Mouse (Mus musculus) T-helper 1 cell (primary cell): ENCODE results near the gene Kif22.

Experiments
- in situ Hi-C: fragments of 300-600 bp; cut with MboI, MseI; formaldehyde crosslinking; loops from one replicate; pipeline ENCODE4 v1.15.1; 2025; ENCODE audit warnings: high pct_unique_total_duplicates

Gene Kif22

GRCm38 (mm10) chr7:127031244-127031643 is 11.0 kb downstream of the Kif22 start:
- in situ Hi-C loops, result no loop called here

- in situ Hi-C loops, result no loop called here
Observed at GRCm38 (mm10) chr7:127030172-127030571, 12.1 kb downstream of the Kif22 start.

DNA sequence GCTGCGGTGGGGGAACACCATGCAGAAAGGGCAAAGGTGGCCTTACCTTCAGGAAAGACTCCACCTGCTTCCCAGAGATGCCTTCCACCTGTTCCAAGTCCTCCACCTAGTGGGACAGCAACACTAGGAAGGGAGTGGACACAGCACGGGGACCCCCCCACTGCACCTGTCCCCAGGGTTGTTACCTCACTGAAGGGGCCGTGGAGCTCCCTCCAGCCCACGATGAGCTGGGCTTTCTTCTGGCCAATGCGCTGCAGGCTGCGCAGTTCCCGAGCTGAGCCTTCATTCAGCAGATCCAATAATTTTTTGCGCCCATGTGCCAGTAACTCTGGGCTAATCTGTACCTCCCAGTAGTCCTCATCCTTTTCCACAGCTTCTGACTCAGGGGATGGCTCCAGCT is 14.4 kb downstream of the Kif22 start:
- in situ Hi-C loops, result no loop called here

GRCm38 (mm10) chr7:127026984-127027726 is 15.1 kb downstream of the Kif22 start, which contains the start of gene Maz:
Maz (minus strand) TSS chr7:127027037.
- in situ Hi-C loops, result no loop called here

- in situ Hi-C loops, result no loop called here
Observed at GRCm38 (mm10) chr7:127026616-127026983, 15.7 kb downstream of the Kif22 start.

DNA sequence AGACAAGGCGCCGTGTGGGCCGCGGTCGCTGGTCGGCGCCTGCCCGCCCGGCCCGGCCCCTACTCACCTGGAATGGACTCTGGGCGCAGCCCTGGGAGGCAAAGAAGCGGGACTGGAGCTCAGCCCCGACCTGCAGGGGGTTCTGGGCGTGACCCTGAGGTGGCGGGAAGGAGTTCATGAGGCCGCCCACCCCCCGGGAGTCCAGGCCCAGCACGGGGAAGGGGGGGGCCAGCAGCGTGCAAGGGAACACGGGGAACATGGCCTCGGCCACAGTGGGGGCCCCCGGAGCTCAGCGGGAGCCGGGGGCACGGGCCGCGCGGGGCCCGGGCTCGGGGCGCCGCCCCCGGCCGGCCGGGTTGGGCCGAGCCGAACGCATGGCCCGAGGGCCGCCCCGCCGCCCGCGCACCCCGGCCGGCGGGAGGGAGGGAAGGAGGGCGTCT is 16.1 kb downstream of the Kif22 start:
- in situ Hi-C loops, result no loop called here

- in situ Hi-C loops, result no loop called here
Observed at GRCm38 (mm10) chr7:127025556-127026160, 16.6 kb downstream of the Kif22 start.

GRCm38 (mm10) chr7:127024755-127025555 is 17.3 kb downstream of the Kif22 start:
- in situ Hi-C loops, result no loop called here

GRCm38 (mm10) chr7:127023896-127024690 is 18.2 kb downstream of the Kif22 start:
- in situ Hi-C loops, result no loop called here

DNA sequence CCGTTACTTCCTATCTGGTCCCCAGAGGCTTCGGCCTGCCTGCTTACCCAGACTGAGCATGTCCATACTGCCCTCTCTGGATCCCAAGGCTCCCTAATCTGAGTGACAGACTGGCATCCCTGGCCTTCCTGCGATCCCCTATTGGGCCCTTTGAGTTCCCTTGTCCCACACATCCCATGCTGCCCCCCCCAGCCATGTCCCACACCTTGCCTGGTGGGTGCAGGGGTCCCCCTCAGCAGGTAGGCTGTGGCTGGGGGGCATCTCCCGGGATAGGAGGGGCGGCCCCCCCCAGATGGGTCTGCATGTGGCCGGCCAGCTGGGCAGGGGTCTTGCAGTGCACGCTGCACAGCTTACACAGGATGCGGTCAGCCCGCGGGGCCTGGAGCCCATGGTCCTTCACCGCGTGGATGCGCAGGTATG is 19.0 kb downstream of the Kif22 start:
- in situ Hi-C loops, result no loop called here

- in situ Hi-C loops, result no loop called here
Observed at GRCm38 (mm10) chr7:127022528-127023271, 19.6 kb downstream of the Kif22 start.

- in situ Hi-C loops, result no loop called here
Observed at GRCm38 (mm10) chr7:127021563-127022527, 20.4 kb downstream of the Kif22 start.

DNA sequence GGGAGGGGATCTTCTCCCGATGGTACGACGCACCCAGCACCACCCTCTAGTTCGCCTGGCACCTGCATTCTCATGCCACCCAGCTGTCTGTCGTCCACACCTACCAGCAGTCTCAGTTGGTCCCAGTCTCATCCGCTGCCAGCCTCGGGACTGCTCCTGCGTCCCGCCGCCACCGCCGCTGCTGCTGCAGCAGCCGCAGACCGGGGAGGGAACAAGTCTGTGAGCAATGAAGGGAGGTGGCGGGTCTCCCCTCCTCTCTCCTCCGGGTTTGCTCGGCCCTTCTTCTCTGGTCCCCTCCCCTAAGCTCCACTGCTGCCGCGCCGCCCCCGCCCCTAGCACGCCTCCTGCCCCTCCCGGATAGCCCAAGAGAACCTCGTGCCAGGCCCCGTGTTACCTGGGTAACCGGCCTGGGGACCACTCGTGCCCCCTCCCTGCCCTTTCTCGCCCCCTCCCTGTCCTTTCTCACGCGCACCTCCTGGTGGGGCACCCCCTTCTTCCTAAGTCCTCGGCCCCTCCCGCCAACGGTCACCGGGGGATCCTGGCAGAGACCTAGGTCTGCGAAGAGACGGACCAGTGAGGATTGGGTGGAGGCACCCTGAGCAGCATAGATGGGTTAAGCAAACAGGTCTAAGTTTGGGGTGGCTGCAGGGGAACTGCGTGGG is 21.2 kb downstream of the Kif22 start, which contains the start of the genes Gm42742 and Prrt2:
Gene Gm42742, minus strand, starts transcription at position 197 of the 662 bp plus-strand sequence.
Gene Prrt2, minus strand, starts transcription at position 311 of the 662 bp plus-strand sequence.
- in situ Hi-C loops, result no loop called here

DNA sequence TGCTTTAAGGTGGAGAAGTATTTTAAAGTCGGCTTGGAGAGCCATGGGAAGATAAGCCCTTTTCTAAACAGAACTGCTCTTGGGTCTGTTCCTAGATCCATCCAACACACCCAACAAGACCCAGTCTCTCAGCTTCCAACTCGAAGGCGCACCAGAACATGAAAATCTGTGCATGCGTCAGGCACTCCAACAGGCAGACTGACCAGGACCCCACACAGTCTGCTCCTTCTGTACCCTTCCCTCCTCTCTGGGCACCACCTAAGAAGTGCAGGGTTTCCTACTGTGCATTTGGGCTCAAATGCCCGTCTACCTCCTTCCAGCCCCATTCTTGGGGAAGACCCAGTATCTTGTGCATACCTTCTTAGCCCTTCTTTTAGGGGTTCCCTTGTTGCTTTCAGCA is 21.8 kb downstream of the Kif22 start:
- in situ Hi-C loops, result no loop called here

GRCm38 (mm10) chr7:127020031-127020430 is 22.2 kb downstream of the Kif22 start:
- in situ Hi-C loops, result no loop called here

GRCm38 (mm10) chr7:127019306-127019960 is 22.8 kb downstream of the Kif22 start:
- in situ Hi-C loops, result no loop called here

DNA sequence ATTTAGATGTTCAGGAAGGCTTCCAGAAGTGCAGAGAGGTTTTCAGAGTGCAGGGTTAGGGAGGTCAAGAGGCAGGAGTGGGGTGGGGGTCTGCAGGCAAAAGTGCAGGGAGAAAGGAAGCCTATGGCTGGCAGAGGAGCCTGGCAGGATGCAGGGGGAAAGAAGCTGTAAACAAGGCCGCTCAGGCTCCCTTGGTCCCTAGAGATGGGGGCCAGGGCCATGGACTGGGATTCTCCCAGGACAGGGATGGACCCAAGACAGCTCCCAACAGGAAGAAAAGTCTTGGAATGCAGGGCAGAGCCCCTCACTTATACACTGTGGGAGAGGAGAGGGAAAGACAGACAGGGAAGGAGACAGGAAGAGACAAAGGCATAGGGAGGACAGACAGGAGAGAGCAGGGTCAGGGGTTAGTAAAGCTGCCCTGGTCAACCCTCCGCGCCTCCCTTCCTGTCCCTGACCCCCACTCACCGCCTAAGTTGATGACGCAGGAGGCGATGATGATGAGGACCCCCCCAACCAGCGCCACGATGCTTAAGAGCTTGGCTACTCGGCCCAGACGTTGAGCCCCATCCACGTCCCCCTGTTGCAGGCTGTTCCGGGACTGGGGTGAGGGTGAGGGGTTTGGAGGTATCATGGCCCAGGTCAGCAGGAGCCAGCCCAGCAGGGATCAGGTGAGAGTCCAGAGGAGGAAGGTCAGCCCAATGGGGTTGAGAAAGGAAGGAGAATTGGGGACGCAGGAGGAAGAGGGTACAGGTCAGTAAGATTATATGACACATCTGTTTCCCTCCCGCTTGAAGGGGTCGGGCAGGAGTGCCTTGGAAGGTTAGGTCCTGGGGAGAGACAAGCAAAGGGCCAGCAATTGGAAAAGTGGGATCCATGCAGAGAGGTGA is 23.6 kb downstream of the Kif22 start:
- in situ Hi-C loops, result no loop called here
